Mouse (Mus musculus) Muller cell, postnatal 12 days (primary cell): ENCODE data around the gene Cyp39a1.
A peak's percentile ranks its signal among the peaks of the same experiment; 100 is the strongest.

Source experiments
- DNase-seq: peaks from one replicate; pipeline ENCODE4 v3.0.0-alpha.2; 2015; ENCODE audit errors: inconsistent ontology term

The Cyp39a1 gene

GRCm38 (mm10) chr17:43784531-43784930 lies 117.3 kb downstream of the Cyp39a1 start:
- DNase-seq: peak; percentile 27

DNA sequence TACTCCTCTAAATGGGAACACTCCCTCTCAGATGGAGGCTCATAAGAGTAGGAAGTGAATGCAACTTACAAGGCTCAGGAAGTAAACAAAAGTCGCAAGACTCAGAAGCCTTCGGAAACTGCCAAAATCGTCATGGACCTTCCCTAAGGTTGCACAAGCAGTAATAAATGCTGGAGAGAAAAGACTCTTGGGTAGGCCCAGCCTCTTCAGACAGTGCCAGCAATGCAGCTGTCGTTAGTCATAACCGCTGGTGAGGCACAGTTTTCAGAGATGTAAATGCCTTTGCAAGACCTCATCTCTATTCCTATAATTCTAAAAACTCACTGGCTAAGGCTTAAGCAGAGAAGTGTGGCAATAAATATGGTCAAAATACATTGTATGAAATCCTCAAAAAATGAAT lies 121.0 kb downstream of the Cyp39a1 start:
- no peak for DNase-seq

DNA sequence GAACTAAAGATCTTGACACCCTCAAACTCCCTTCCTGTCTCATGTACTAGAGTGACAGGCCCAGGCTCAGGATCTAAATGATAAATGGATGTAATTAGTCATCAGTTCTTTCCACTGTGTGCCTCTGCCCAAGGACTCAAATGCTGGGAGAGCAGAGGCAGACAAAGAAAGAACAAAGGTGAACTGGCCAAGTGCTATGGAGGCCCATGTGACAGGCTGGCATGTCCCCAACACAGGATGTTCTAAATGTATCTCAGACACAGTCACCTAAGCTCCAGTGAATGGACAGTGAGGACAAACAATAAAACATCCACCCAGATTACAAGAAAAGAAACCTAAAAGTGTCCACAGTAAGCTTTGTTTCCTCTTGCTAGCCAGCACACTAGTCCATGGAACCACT lies 122.2 kb downstream of the Cyp39a1 start:
- DNase-seq: peak; percentile 13

DNA sequence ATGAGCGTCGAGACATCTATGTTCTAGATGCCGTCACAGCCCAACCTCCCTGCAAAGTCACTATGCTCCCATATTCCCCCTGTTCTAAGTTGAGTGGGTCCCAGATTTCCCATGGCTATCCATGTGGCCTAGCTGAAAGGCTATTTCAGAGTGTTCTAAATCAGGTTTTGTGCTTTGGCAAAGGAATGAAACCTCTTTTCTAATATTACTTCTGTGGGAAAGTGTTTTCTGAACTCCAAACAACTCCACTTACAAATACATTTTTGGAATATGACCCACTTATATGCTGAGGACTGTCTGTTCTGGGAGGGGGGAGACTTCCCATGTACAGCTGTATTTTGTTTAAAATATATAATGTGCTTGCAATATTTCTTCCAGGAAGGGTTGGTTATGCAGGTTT lies 124.5 kb downstream of the Cyp39a1 start:
- no peak for DNase-seq

DNA sequence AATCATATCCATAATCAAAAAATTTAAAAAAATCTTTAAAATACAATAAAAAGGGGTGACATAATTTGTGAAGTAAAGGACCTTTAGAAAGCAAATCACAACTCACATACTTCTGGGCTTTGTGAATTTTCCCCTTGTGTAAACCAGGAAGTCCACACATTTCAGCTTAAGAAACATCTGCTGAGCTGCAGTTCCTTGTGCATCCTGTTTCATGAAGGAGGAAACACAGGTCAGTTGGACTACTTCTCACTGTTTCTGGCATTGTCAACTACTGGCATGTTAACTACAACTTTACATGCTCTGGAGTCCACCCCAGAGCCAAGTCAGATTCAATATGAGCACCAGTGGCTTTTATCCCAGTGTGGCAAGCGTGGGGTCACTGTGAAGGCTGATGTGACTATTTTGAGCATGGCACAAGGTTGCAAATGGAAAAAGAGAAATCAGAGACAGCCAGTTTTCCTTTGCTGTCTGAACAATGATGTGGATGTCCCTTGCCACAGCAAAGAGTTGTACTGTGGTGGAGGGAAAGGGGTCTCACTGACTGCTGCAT lies 127.6 kb downstream of the Cyp39a1 start:
- DNase-seq: no peak
